Mouse (Mus musculus): Measurements from ENCODE around the gene Cdk5.
A peak's percentile ranks its signal among the peaks of the same experiment; 100 is the strongest.

Gene Cdk5

GRCm38 (mm10) chr5:24427981-24428402 lies 4.7 kb upstream of the Cdk5 start:
- peak; percentile 93 for DNase-seq

- no peak for DNase-seq
These were observed 3.9 kb upstream of the Cdk5 start for GRCm38 (mm10) chr5:24427285-24427633.

- no peak for DNase-seq
These were observed 3.4 kb upstream of the Cdk5 start for GRCm38 (mm10) chr5:24426556-24427284.

- no peak for DNase-seq
These were observed 2.7 kb upstream of the Cdk5 start for GRCm38 (mm10) chr5:24426037-24426432.

GRCm38 (mm10) chr5:24425421-24426036 lies 2.2 kb upstream of the Cdk5 start:
- peak; percentile 54 for DNase-seq

- DNase-seq: peak; percentile 80
These were observed 1.6 kb upstream of the Cdk5 start for GRCm38 (mm10) chr5:24424861-24425411.

GRCm38 (mm10) chr5:24424004-24424781 lies 863 bp upstream of the Cdk5 start:
- no peak for DNase-seq

- DNase-seq: no peak
These were observed 2.9 kb downstream of the Cdk5 start for GRCm38 (mm10) chr5:24420381-24420780.

- no peak for DNase-seq
These were observed 5.7 kb downstream of the Cdk5 start for GRCm38 (mm10) chr5:24417587-24417986.

GRCm38 (mm10) chr5:24416222-24416736 lies 7.1 kb downstream of the Cdk5 start:
- DNase-seq: peak; percentile 75

- no peak for DNase-seq
These were observed 9.4 kb downstream of the Cdk5 start for GRCm38 (mm10) chr5:24413938-24414337.

GRCm38 (mm10) chr5:24413042-24413693 lies 10.2 kb downstream of the Cdk5 start, which contains the start of gene Asic3:
TSS of gene Asic3 (plus strand) at chr5:24413392.
- peak; percentile 32 for DNase-seq

GRCm38 (mm10) chr5:24412063-24412462 lies 11.3 kb downstream of the Cdk5 start:
- no peak for DNase-seq

GRCm38 (mm10) chr5:24409466-24409865 lies 13.9 kb downstream of the Cdk5 start:
- no peak for DNase-seq

GRCm38 (mm10) chr5:24408651-24409050 lies 14.7 kb downstream of the Cdk5 start:
- DNase-seq: no peak

- no peak for DNase-seq
These were observed 17.9 kb downstream of the Cdk5 start for GRCm38 (mm10) chr5:24405389-24405876.

GRCm38 (mm10) chr5:24404594-24405360 lies 18.6 kb downstream of the Cdk5 start:
- no peak for DNase-seq

- no peak for DNase-seq
These were observed 21.4 kb downstream of the Cdk5 start for GRCm38 (mm10) chr5:24401969-24402368.

- no peak for DNase-seq
These were observed 22.3 kb downstream of the Cdk5 start for GRCm38 (mm10) chr5:24400911-24401605.

GRCm38 (mm10) chr5:24400362-24400761 lies 23.0 kb downstream of the Cdk5 start:
- no peak for DNase-seq

- DNase-seq: no peak
These were observed 23.6 kb downstream of the Cdk5 start for GRCm38 (mm10) chr5:24399686-24400085.
